Mouse (Mus musculus): ENCODE measurements around the gene Lgr4. TPM values are rescaled to one million over a fixed set of nuclear protein-coding genes. Genes with fewer than 3 reads are reported as not detected.

The Lgr4 gene
- polyA plus RNA-seq, 1 experiment from 2014 or later, result 9.5 TPM

GRCm38 (mm10) chr2:109923031-109923430 lies 5.6 kb downstream of the Lgr4 start:
- H3K4me3 ChIP-seq, result no peak overlapping the region
- H3K27ac ChIP-seq, result no peak overlapping the region
- H3K27me3 ChIP-seq, result no peaks in the 10 kb centered on the region
- H3K9ac ChIP-seq, result no peak overlapping the region
- 72% methylated on average over 3 of the region's 3 CpGs for whole genome bisulfite sequencing
- H3K4me2 ChIP-seq, result no peak overlapping the region
- ATAC-seq (ENCODE audit: low FRiP score), result no peak
- H3K36me3 ChIP-seq, result no peaks in the 10 kb centered on the region
- H3K9me3 ChIP-seq, result no peaks in the 10 kb centered on the region
- H3K4me1 ChIP-seq (replicated peaks), result peaks cover 33% of the 10 kb centered on the region

DNA sequence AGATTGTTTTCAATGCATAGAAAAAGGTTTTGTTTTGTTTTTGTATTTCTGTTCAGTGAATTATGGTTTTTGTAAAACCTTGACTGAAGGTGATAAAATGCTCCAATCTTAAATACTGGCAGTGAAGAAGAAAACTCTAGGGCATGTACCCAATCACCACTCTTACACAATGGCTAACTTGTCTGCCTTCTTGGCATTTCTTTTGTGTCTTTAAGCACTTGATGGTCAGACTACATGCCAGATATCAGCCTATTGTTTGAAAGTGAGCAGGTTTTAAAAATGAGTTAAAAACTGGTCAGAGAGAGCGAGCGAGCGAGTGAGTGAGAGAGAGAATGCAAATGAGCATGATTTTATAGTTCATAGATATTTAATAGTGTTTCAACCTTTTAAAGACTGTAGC lies 6.5 kb downstream of the Lgr4 start:
- no peaks in the 10 kb centered on the region for H3K9me3 ChIP-seq
- no peak overlapping the region for H3K4me3 ChIP-seq
- H3K4me2 ChIP-seq, result no peak overlapping the region
- H3K4me1 ChIP-seq (replicated peaks), result peaks cover 27% of the 10 kb centered on the region
- ATAC-seq (ENCODE audit: low FRiP score), result no peak
- no peaks in the 10 kb centered on the region for H3K36me3 ChIP-seq
- 55% methylated on average over 3 of the region's 3 CpGs for WGBS
- no peak overlapping the region for H3K9ac ChIP-seq
- no peak overlapping the region for H3K27ac ChIP-seq
- H3K27me3 ChIP-seq, result no peaks in the 10 kb centered on the region

DNA sequence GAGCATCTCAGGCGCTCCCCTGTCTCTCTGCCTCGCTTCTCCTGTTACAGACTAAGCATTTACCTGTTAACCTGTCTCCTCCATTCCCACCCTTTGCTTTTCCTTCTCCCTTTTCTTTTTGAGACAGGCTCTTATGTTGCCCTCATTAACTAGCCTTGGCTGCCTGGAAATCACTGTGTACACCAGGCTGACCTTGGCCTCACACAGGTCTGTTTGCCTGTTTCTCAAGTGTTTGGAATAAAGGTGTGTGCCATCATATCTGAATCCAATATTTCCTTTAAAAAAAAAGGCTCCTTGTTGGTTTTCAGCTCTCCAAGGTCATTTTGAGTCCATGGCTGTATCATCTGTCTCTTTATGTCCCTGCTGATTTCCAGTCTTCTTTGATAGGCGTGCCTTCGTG lies 9.5 kb downstream of the Lgr4 start:
- Histone ChIP-seq H3K9ac (no peak overlapping the region), H3K27me3 (no peaks in the 10 kb centered on the region), H3K27ac (no peak overlapping the region), H3K36me3 (no peaks in the 10 kb centered on the region), H3K4me3 (no peak overlapping the region), H3K4me2 (no peak overlapping the region), H3K9me3 (no peaks in the 10 kb centered on the region), H3K4me1 (replicated peaks) (peaks cover 10% of the 10 kb centered on the region)
- ATAC-seq (ENCODE audit: low FRiP score), result no peak
- WGBS, result 93% methylated on average over 4 of the region's 4 CpGs

DNA sequence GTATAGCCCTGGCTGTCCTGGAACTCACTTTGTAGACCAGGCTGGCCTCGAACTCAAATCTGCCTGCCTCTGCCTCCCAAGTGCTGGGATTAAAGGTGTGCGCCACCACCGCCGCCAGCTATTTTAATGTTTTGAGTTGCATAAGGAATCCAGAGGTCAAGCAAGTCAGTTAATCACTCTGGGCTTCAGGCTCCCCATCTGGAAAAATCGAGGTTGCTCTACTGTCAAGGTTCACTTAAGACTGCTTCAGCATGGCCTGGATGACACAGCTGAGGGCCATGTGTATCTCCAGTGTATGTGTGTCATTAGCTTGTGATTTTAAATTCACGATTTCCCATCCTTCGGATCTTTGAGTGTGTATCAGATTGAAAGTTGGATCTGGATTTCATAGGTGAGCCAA lies 10.0 kb downstream of the Lgr4 start:
- Histone ChIP-seq H3K27ac (no peak overlapping the region), H3K4me3 (no peak overlapping the region), H3K36me3 (no peaks in the 10 kb centered on the region), H3K27me3 (no peaks in the 10 kb centered on the region), H3K4me1 (replicated peaks) (peaks cover 14% of the 10 kb centered on the region), H3K9ac (no peak overlapping the region), H3K4me2 (no peak overlapping the region), H3K9me3 (no peaks in the 10 kb centered on the region)
- WGBS, result 88% methylated on average over 7 of the region's 7 CpGs
- ATAC-seq (ENCODE audit: low FRiP score), result no peak

- peaks cover 18% of the 10 kb centered on the region for H3K4me1 ChIP-seq (replicated peaks)
- no peak overlapping the region for H3K27ac ChIP-seq
- H3K4me3 ChIP-seq, result no peak overlapping the region
- no peaks in the 10 kb centered on the region for H3K27me3 ChIP-seq
- no peaks in the 10 kb centered on the region for H3K9me3 ChIP-seq
- no peaks in the 10 kb centered on the region for H3K36me3 ChIP-seq
- ATAC-seq (ENCODE audit: low FRiP score), result no peak
- no peak overlapping the region for H3K9ac ChIP-seq
- no peak overlapping the region for H3K4me2 ChIP-seq
Measured at GRCm38 (mm10) chr2:109927876-109928275, 10.4 kb downstream of the Lgr4 start.

DNA sequence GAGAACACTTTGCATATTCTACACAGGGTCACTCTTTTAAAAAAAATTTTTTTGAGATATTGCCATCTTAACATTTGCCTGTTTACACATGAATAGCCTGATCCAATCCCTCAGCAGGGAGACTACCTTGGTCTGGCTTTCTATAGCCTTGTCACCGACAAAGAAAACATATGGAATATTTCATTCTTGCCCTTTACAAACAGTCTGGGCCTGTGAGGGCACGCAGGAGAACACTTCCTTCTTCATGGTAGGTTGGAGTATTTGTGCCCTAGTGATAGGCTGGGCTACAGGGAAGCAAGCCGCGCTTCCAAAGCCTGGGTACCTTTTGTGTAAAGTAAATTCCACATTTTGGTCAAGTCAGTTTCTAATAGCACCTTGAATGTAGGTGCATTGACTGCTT lies 11.3 kb downstream of the Lgr4 start:
- Histone ChIP-seq H3K4me3 (no peak overlapping the region), H3K27me3 (no peaks in the 10 kb centered on the region), H3K4me2 (no peak overlapping the region), H3K27ac (0 out of 2 replicates have a peak overlapping the region, but pooled peaks have one; percentile 48), H3K4me1 (replicated peaks) (peaks cover 23% of the 10 kb centered on the region), H3K9me3 (no peaks in the 10 kb centered on the region), H3K36me3 (no peaks in the 10 kb centered on the region), H3K9ac (no peak overlapping the region)
- WGBS, result 68% methylated on average over 4 of the region's 4 CpGs
- no peak for ATAC-seq (ENCODE audit: low FRiP score)

- 38% methylated on average over 3 of the region's 3 CpGs for WGBS
- Histone ChIP-seq H3K27ac (0 out of 2 replicates have a peak overlapping the region, but pooled peaks have one; percentile 48), H3K4me1 (replicated peaks) (peaks cover 23% of the 10 kb centered on the region), H3K4me2 (no peak overlapping the region), H3K36me3 (no peaks in the 10 kb centered on the region), H3K9ac (no peak overlapping the region), H3K9me3 (no peaks in the 10 kb centered on the region), H3K4me3 (no peak overlapping the region), H3K27me3 (no peaks in the 10 kb centered on the region)
- peak; percentile 43; the same call in 1 of the 2 replicates for ATAC-seq (ENCODE audit: low FRiP score)
Measured at GRCm38 (mm10) chr2:109929256-109929655, 11.8 kb downstream of the Lgr4 start.

DNA sequence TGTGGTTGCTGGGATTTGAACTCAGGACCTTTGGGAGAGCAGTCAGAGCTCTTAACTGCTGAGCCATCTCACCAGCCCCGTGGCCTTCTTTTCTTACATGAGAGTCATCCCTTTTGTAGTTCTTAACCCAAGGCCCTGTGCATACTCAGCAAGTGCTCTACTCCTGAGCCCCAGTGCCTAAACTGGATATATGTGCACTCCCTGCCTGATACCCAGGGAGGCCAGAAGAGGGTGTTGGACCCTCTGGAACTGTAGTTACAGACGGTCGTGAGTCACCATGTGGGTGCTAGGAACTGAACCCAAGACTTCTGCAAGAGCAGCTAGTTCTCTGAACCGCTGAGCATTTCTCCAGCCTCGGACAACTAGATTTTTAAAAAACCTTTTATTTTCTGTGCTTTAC lies 12.9 kb downstream of the Lgr4 start:
- H3K9ac ChIP-seq, result no peak overlapping the region
- no peaks in the 10 kb centered on the region for H3K27me3 ChIP-seq
- no peak overlapping the region for H3K27ac ChIP-seq
- peaks cover 23% of the 10 kb centered on the region for H3K4me1 ChIP-seq (replicated peaks)
- H3K4me2 ChIP-seq, result no peak overlapping the region
- H3K36me3 ChIP-seq, result no peaks in the 10 kb centered on the region
- H3K9me3 ChIP-seq, result no peaks in the 10 kb centered on the region
- WGBS, result 95% methylated on average over 5 of the region's 5 CpGs
- no peak for ATAC-seq (ENCODE audit: low FRiP score)
- no peak overlapping the region for H3K4me3 ChIP-seq

GRCm38 (mm10) chr2:109930771-109931170 lies 13.3 kb downstream of the Lgr4 start:
- WGBS, result 93% methylated on average over 4 of the region's 4 CpGs
- no peak for ATAC-seq (ENCODE audit: low FRiP score)
- H3K4me1 ChIP-seq (replicated peaks), result peaks cover 23% of the 10 kb centered on the region

GRCm38 (mm10) chr2:109931978-109932780 lies 14.7 kb downstream of the Lgr4 start:
- Histone ChIP-seq H3K27ac (no peak overlapping the region), H3K9me3 (no peaks in the 10 kb centered on the region), H3K4me2 (no peak overlapping the region), H3K9ac (no peak overlapping the region), H3K36me3 (no peaks in the 10 kb centered on the region), H3K4me3 (no peak overlapping the region), H3K4me1 (replicated peaks) (peaks cover 23% of the 10 kb centered on the region), H3K27me3 (no peaks in the 10 kb centered on the region)
- ATAC-seq (ENCODE audit: low FRiP score), result no peak
- 48% methylated on average over 13 of the region's 13 CpGs for WGBS

More at GRCm38 (mm10) chr2:109930771-109931170, 13.3 kb downstream of the Lgr4 start:
- Histone ChIP-seq H3K9me3 (no peaks in the 10 kb centered on the region), H3K9ac (no peak overlapping the region), H3K4me3 (no peak overlapping the region), H3K4me2 (no peak overlapping the region), H3K27me3 (no peaks in the 10 kb centered on the region), H3K36me3 (no peaks in the 10 kb centered on the region), H3K27ac (no peak overlapping the region)

- H3K27me3 ChIP-seq, result no peaks in the 10 kb centered on the region
- no peaks in the 10 kb centered on the region for H3K9me3 ChIP-seq
- H3K36me3 ChIP-seq, result no peaks in the 10 kb centered on the region
- 73% methylated on average over 3 of the region's 3 CpGs for WGBS
- H3K4me3 ChIP-seq, result no peak overlapping the region
- no peak overlapping the region for H3K4me2 ChIP-seq
- no peak overlapping the region for H3K9ac ChIP-seq
- no peak for ATAC-seq (ENCODE audit: low FRiP score)
- H3K4me1 ChIP-seq (replicated peaks), result peaks cover 23% of the 10 kb centered on the region
- no peak overlapping the region for H3K27ac ChIP-seq
Measured at GRCm38 (mm10) chr2:109933151-109933550, 15.7 kb downstream of the Lgr4 start.

- H3K4me2 ChIP-seq, result no peak overlapping the region
- no peaks in the 10 kb centered on the region for H3K27me3 ChIP-seq
- ATAC-seq (ENCODE audit: low FRiP score), result no peak
- H3K9me3 ChIP-seq, result no peaks in the 10 kb centered on the region
- no peaks in the 10 kb centered on the region for H3K36me3 ChIP-seq
- H3K27ac ChIP-seq, result no peak overlapping the region
- H3K4me3 ChIP-seq, result no peak overlapping the region
- H3K4me1 ChIP-seq (replicated peaks), result peaks cover 19% of the 10 kb centered on the region
- WGBS, result 71% methylated on average over 4 of the region's 4 CpGs
- no peak overlapping the region for H3K9ac ChIP-seq
Measured at GRCm38 (mm10) chr2:109934086-109934485, 16.6 kb downstream of the Lgr4 start.

DNA sequence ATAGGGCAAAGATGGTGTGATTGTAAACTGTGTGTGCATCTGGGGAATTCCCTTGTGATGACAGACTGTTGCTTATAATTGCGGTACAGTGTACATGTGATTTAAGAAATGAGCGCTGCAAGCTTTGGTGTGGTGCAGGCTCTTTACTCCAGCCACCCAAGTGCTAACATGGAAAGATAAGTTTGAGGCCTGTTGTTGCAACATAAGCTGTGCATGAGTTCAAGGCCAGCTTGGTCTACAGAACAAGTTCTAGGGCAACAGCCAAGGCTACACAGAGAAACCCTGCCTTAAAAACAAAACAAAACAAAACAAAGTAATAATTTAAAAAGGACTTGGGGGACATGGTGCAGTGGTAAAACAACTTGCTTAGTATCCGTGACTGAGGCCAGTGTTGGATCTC lies 17.7 kb downstream of the Lgr4 start:
- H3K4me1 ChIP-seq (replicated peaks), result peaks cover 14% of the 10 kb centered on the region
- H3K27ac ChIP-seq, result no peak overlapping the region

More for the DNA sequence above, 17.7 kb downstream of the Lgr4 start:
- H3K4me3 ChIP-seq, result no peak overlapping the region
- no peak for ATAC-seq (ENCODE audit: low FRiP score)
- no peak overlapping the region for H3K4me2 ChIP-seq
- WGBS, result 89% methylated on average over 3 of the region's 3 CpGs
- no peak overlapping the region for H3K9ac ChIP-seq
- no peaks in the 10 kb centered on the region for H3K27me3 ChIP-seq
- H3K9me3 ChIP-seq, result no peaks in the 10 kb centered on the region
- H3K36me3 ChIP-seq, result no peaks in the 10 kb centered on the region

Data from hindbrain, embryonic 13.5 days (tissue).